Mouse (Mus musculus) C2C12 (cell line): Measurements from ENCODE around the gene Klhl41.

ENCODE experiments used
- CTCF ChIP-seq: IDR thresholded peaks from one replicate; pipeline ENCODE4 v1.5.1; 2011; ENCODE audit not compliant: control insufficient read depth, insufficient read depth, insufficient read length
- MYOD1 ChIP-seq: IDR thresholded peaks from one replicate; pipeline ENCODE4 v1.6.1; 2011; ENCODE audit warnings: low read depth; ENCODE audit not compliant: control insufficient read depth, insufficient read length
- USF1 ChIP-seq: IDR thresholded peaks from one replicate; pipeline ENCODE4 v1.6.1; 2011; ENCODE audit warnings: low read depth, mild to moderate bottlenecking, control low read depth, moderate library complexity

- TF ChIP-seq CTCF = no peak
- TF ChIP-seq MYOD1 = no peak
- TF ChIP-seq USF1 = no peak
These were observed 40.7 kb upstream of the Klhl41 start for GRCm38 (mm10) chr2:69629215-69629614.
